Mouse (Mus musculus) lung, embryonic 16.5 days (tissue): ENCODE data around the gene Gm49387. TPM values are rescaled to one million over a fixed set of nuclear protein-coding genes. Genes with fewer than 3 reads are reported as not detected.

Experiments
- ATAC-seq: fragments of 200-750 bp; cut with Nextera tagmentation; 2 replicates; pipeline ENCODE4 v1.8.0; 2017; ENCODE audit warnings: low read depth, mild to moderate bottlenecking, moderate library complexity
- H3K27ac ChIP-seq: fragments of 300-500 bp; sonication (generic); 2 replicates; pipeline ENCODE4 v1.5.1; 2014; ENCODE audit warnings: mild to moderate bottlenecking, control low read depth, low read length
- H3K27me3 ChIP-seq: fragments of 300-500 bp; sonication (generic); 2 replicates; pipeline ENCODE4 v1.6.1; 2014; ENCODE audit warnings: low read depth, low read length, mixed read lengths; ENCODE audit not compliant: control insufficient read depth, insufficient read depth
- H3K36me3 ChIP-seq: fragments of 300-500 bp; sonication (generic); 2 replicates; pipeline ENCODE4 v1.6.1; 2014; ENCODE audit warnings: low read length; ENCODE audit not compliant: control insufficient read depth, insufficient read depth
- H3K4me1 ChIP-seq: fragments of 300-500 bp; sonication (generic); replicated peaks from 2 replicates; pipeline ENCODE4 v1.6.1; 2014; ENCODE audit warnings: low read length, mixed read lengths; ENCODE audit not compliant: control insufficient read depth, insufficient read depth
- H3K4me2 ChIP-seq: fragments of 300-500 bp; sonication (generic); 2 replicates; pipeline ENCODE4 v1.6.1; 2014; ENCODE audit warnings: low read depth, low read length, control low read depth
- H3K4me3 ChIP-seq: fragments of 300-500 bp; sonication (generic); 2 replicates; pipeline ENCODE4 v1.5.1; 2014; ENCODE audit warnings: mild to moderate bottlenecking, low read length, control low read depth
- H3K9ac ChIP-seq: fragments of 300-500 bp; sonication (generic); 2 replicates; pipeline ENCODE4 v1.6.1; 2014; ENCODE audit warnings: low read length, control low read depth
- H3K9me3 ChIP-seq: fragments of 300-500 bp; sonication (generic); 2 replicates; pipeline ENCODE4 v1.6.1; 2016; ENCODE audit warnings: low read length; ENCODE audit not compliant: control insufficient read depth
- WGBS: fragments of 180-500 bp; shearing (Covaris S2); extraction: QIAGEN DNeasy Blood & Tissue Kit; methylation state at CpG from one replicate; pipeline ENCODE4 v1.1.7; 2014; 5-methylcytosine and 5-hydroxymethylcytosine counted together
- polyA plus RNA-seq: library from polyadenylated mRNA; unstranded; fragments of >200 nt; fragmentation: Nextera tagmentation; extraction: Ambion mirVana; gene quantifications from 2 replicates; pipeline ENCODE4 v1.2.1, GENCODE M21; 2015

Gm49387 gene
- polyA plus RNA-seq, 1 experiment from 2014 or later = 1.6 TPM

GRCm38 (mm10) chr14:31594693-31595092 lies 46.0 kb downstream of the Gm49387 start:
- WGBS = 64% methylated on average over 3 of the region's 3 CpGs
- Histone ChIP-seq H3K27me3 (no peaks in the 10 kb centered on the region), H3K27ac (no peak overlapping the region), H3K9ac (no peak overlapping the region), H3K4me3 (no peak overlapping the region), H3K4me2 (no peak overlapping the region), H3K9me3 (no peaks in the 10 kb centered on the region), H3K4me1 (no peaks in the 10 kb centered on the region), H3K36me3 (no peaks in the 10 kb centered on the region)
- no peak for ATAC-seq

- H3K9ac ChIP-seq = no peak overlapping the region
- no peak overlapping the region for H3K27ac ChIP-seq
- H3K4me1 ChIP-seq = no peaks in the 10 kb centered on the region
- ATAC-seq = no peak
- WGBS = 86% methylated on average over 2 of the region's 2 CpGs
- no peaks in the 10 kb centered on the region for H3K27me3 ChIP-seq
- no peak overlapping the region for H3K4me3 ChIP-seq
- no peaks in the 10 kb centered on the region for H3K9me3 ChIP-seq
- H3K36me3 ChIP-seq = no peaks in the 10 kb centered on the region
- H3K4me2 ChIP-seq = no peak overlapping the region
Measured at GRCm38 (mm10) chr14:31593036-31593435, 47.6 kb downstream of the Gm49387 start.

DNA sequence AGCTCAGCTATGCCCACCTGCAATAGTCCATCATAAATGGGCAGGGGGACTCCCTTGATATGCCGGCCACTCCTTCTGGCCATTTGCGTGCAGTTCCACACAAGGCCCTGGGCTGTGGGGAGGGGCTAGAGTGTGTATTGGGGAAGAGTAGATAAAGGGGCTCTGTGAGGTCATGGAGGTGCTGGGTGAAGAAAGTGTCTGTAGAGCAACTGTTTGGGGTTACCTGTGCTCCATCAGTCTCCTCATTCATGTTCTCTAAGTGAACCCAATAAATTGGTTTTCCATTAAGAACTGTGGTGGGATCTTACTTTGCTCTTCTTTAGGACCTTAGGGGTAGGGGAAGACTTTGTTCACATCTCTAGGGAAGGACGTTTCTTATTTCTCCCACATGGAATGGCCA lies 49.4 kb downstream of the Gm49387 start, which contains the start of gene Colq:
Colq (minus strand) TSS at position 101 of the 400 bp plus-strand sequence.
- Histone ChIP-seq H3K36me3 (no peaks in the 10 kb centered on the region), H3K27me3 (no peaks in the 10 kb centered on the region), H3K27ac (no peak within 1 kb of the TSS), H3K4me2 (no peak within 1 kb of the TSS), H3K4me3 (no peak within 1 kb of the TSS), H3K4me1 (no peaks in the 10 kb centered on the region), H3K9ac (no peak within 1 kb of the TSS), H3K9me3 (no peaks in the 10 kb centered on the region)
- WGBS = 86% methylated on average over 3 of the region's 3 CpGs
- ATAC-seq = no peak

- no peaks in the 10 kb centered on the region for H3K9me3 ChIP-seq
- no peak overlapping the region for H3K27ac ChIP-seq
- WGBS = 77% methylated on average over 8 of the region's 8 CpGs
- no peak for ATAC-seq
- H3K4me2 ChIP-seq = no peak overlapping the region
- no peak overlapping the region for H3K4me3 ChIP-seq
- no peaks in the 10 kb centered on the region for H3K27me3 ChIP-seq
- no peak overlapping the region for H3K9ac ChIP-seq
- H3K36me3 ChIP-seq = no peaks in the 10 kb centered on the region
- no peaks in the 10 kb centered on the region for H3K4me1 ChIP-seq
Measured at GRCm38 (mm10) chr14:31586451-31586850, 54.2 kb downstream of the Gm49387 start.

GRCm38 (mm10) chr14:31583082-31583481 lies 57.6 kb downstream of the Gm49387 start:
- H3K4me1 ChIP-seq = no peaks in the 10 kb centered on the region
- no peaks in the 10 kb centered on the region for H3K27me3 ChIP-seq
- H3K9ac ChIP-seq = no peak overlapping the region
- no peaks in the 10 kb centered on the region for H3K36me3 ChIP-seq
- no peaks in the 10 kb centered on the region for H3K9me3 ChIP-seq
- H3K27ac ChIP-seq = no peak overlapping the region
- no peak overlapping the region for H3K4me3 ChIP-seq
- 76% methylated on average over 9 of the region's 9 CpGs for WGBS
- no peak overlapping the region for H3K4me2 ChIP-seq
- no peak for ATAC-seq

- Histone ChIP-seq H3K4me3 (no peak overlapping the region), H3K4me2 (no peak overlapping the region), H3K9ac (no peak overlapping the region), H3K36me3 (no peaks in the 10 kb centered on the region), H3K4me1 (no peaks in the 10 kb centered on the region), H3K27me3 (no peaks in the 10 kb centered on the region), H3K9me3 (no peaks in the 10 kb centered on the region), H3K27ac (no peak overlapping the region)
- 36% methylated on average over 9 of the region's 9 CpGs for WGBS
- no peak for ATAC-seq
Measured at GRCm38 (mm10) chr14:31577966-31578735, 62.5 kb downstream of the Gm49387 start.

GRCm38 (mm10) chr14:31576846-31577697 lies 63.6 kb downstream of the Gm49387 start:
- ATAC-seq = no peak
- 42% methylated on average over 10 of the region's 10 CpGs for WGBS
- H3K4me2 ChIP-seq = no peak overlapping the region
- no peak overlapping the region for H3K9ac ChIP-seq
- no peak overlapping the region for H3K4me3 ChIP-seq
- H3K4me1 ChIP-seq = peaks cover 6% of the 10 kb centered on the region
- no peak overlapping the region for H3K27ac ChIP-seq
- H3K9me3 ChIP-seq = no peaks in the 10 kb centered on the region
- no peaks in the 10 kb centered on the region for H3K36me3 ChIP-seq
- H3K27me3 ChIP-seq = no peaks in the 10 kb centered on the region

DNA sequence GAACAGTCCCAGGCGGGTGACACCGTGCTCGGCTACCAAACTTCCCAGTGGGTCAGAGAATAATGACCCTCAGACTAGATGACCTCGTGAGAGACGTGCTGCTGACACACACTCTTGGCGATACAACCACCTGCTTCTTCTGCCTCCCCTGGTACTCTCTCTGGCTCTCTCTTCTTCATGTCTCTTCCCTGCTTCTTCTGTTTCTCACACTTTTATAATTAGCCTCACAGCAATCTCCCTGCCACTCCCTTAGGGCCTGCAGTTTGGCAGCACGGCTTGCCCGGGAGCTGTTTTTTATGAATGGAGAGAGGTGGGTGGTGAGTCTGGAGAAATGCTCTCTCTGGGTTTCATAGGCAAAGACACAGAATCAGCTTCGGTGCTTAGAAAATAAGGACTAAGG lies 64.8 kb downstream of the Gm49387 start:
- H3K9ac ChIP-seq = no peak overlapping the region
- H3K4me3 ChIP-seq = no peak overlapping the region
- 72% methylated on average over 9 of the region's 9 CpGs for WGBS
- H3K9me3 ChIP-seq = no peaks in the 10 kb centered on the region
- ATAC-seq = no peak
- H3K27me3 ChIP-seq = no peaks in the 10 kb centered on the region
- peaks cover 6% of the 10 kb centered on the region for H3K4me1 ChIP-seq
- H3K36me3 ChIP-seq = no peaks in the 10 kb centered on the region
- H3K27ac ChIP-seq = no peak overlapping the region
- no peak overlapping the region for H3K4me2 ChIP-seq

GRCm38 (mm10) chr14:31574903-31575665 lies 65.6 kb downstream of the Gm49387 start:
- Histone ChIP-seq H3K4me3 (no peak overlapping the region), H3K27me3 (no peaks in the 10 kb centered on the region), H3K27ac (no peak overlapping the region), H3K9ac (no peak overlapping the region), H3K4me1 (peaks cover 6% of the 10 kb centered on the region), H3K4me2 (no peak overlapping the region), H3K9me3 (no peaks in the 10 kb centered on the region), H3K36me3 (no peaks in the 10 kb centered on the region)
- ATAC-seq = no peak
- WGBS = 89% methylated on average over 18 of the region's 18 CpGs
